Mouse (Mus musculus): ENCODE data around the gene Isyna1.

The Isyna1 gene

GRCm38 (mm10) chr8:70627041-70627440 lies 32.9 kb downstream of the Isyna1 start:
- no peak for DNase-seq (ENCODE audit: low spot score)

DNA sequence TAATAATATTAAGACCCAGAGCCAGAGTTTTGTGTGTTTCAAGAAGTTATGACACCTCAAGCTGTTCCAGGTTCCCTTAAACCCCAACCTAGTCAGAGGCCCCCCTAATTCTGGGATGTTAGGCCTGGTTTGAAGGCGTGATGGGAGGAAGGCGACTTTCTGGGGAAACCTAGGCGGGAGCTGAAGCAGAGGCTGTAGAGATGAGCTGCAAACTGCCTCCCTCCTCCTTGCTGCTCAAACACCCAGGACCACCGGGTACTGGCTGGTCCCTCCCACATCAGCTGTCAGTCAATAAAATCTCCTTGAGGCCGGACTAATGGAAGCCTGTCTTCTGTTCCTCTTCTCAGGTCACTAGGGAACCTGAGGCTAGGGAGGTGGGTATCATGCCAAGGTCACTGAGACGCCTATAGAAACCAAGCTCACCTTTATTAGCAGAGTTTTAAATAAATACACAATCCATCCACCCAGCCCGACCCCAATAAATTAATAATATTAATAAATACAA lies 34.9 kb downstream of the Isyna1 start:
- DNase-seq (ENCODE audit: low spot score) = no peak

GRCm38 (mm10) chr8:70629574-70630531 lies 35.7 kb downstream of the Isyna1 start:
- DNase-seq (ENCODE audit: low spot score) = peak; percentile 93

- DNase-seq (ENCODE audit: low spot score) = no peak
Measured at GRCm38 (mm10) chr8:70630532-70631381, 36.6 kb downstream of the Isyna1 start.

DNA sequence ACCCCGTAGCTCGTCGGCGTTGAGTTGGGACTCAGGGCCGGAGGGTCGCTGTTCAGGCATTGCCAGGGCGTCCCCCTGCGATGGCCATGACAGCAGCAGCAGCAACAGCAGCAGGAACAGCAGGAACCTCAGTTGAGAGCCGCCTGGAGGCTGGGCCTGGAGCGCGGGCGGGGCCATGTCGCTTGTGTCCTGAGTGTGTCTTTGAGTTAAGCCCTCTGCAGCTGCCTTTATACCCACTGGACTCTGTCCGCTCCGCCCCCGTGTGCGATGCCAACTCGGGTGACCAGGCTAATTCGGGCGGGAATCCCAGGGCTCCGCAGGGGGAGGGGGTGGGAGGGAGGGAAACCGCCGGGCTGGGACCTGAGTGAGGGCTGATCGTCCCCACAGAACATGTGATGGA lies 37.3 kb downstream of the Isyna1 start:
- no peak for DNase-seq (ENCODE audit: low spot score)

GRCm38 (mm10) chr8:70632346-70632892 lies 38.2 kb downstream of the Isyna1 start, which contains the start of gene Gdf15:
Gene Gdf15 (minus strand): TSS chr8:70632456.
- DNase-seq (ENCODE audit: low spot score) = no peak

DNA sequence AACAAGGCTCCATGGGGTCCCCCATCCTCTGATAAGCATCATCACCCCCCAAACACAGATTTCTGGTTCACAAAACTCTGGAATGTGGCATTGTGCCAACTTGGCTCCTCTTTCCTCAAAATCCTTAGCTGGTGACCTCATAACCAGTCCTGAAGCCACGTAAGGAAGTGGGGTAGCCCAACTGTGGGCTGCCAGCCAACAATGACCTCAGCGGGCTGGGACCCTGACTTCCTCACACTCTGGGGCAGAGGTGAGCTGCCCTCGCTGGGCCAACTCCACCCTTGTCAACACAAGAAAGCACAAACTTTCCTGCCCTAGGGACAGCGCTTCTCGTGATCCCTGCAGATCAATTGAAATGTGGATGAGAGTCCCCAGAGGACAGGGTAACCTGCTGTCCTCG lies 39.9 kb downstream of the Isyna1 start:
- no peak for DNase-seq (ENCODE audit: low spot score)

- DNase-seq (ENCODE audit: low spot score) = no peak
Measured at GRCm38 (mm10) chr8:70635527-70635926, 41.4 kb downstream of the Isyna1 start.

DNA sequence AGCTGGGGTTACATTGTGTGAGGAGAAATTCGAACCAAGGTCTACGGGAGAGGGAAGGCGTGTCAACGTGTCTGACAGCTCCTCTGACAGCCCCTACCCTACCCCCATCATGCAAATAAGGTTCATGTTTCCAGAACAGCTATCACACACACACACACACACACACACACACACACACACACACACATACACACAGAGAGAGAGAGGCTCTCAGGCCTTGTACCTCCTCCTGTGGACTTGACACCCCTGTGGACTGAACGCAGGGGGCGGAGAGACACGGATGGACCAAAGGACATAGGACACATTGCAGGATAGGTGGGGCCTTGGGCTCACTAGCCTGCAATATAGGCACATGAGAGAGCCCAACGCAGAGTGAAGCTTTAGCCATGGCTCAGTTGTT lies 42.7 kb downstream of the Isyna1 start:
- no peak for DNase-seq (ENCODE audit: low spot score)

DNA sequence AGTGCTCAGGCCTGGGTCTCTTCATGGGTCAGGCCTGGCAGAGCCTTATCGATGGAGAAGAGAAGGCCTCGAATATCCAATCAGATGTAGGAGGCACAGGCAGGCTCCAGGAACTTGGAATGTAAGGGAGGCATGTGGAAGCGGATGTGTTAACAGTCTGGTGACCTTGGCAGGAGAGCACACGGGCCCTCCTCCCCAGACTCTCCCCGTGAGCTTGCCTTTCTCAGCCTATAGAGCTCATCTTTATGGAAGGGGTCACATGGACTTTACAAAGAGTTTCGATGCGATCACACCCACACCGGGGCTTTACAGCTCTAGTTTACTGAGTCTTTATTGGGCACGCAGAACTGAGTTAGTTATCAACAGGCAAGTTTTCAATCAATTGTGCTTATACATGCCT lies 44.6 kb downstream of the Isyna1 start:
- DNase-seq (ENCODE audit: low spot score) = no peak

- no peak for DNase-seq (ENCODE audit: low spot score)
Measured at GRCm38 (mm10) chr8:70643019-70643418, 48.8 kb downstream of the Isyna1 start.

DNA sequence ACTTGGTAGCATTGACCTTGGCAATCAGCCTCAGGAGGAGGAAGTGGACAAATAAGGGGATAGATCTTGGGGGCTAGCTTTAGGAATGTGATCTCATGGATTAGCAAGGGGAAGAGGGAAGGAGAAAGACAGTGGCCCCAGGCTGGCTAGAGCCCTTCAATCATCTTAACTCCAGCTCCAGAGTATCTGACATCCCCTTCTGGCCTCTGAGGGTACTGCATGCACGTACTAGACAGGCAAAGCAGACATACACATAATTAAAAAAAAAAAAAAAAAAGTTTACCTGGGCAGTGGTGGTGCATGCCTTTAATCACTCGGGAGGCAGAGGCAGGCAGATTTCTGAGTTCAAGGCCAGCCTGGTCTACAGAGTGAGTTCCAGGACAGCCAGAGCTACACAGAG lies 49.9 kb downstream of the Isyna1 start:
- DNase-seq (ENCODE audit: low spot score) = peak; percentile 28

DNA sequence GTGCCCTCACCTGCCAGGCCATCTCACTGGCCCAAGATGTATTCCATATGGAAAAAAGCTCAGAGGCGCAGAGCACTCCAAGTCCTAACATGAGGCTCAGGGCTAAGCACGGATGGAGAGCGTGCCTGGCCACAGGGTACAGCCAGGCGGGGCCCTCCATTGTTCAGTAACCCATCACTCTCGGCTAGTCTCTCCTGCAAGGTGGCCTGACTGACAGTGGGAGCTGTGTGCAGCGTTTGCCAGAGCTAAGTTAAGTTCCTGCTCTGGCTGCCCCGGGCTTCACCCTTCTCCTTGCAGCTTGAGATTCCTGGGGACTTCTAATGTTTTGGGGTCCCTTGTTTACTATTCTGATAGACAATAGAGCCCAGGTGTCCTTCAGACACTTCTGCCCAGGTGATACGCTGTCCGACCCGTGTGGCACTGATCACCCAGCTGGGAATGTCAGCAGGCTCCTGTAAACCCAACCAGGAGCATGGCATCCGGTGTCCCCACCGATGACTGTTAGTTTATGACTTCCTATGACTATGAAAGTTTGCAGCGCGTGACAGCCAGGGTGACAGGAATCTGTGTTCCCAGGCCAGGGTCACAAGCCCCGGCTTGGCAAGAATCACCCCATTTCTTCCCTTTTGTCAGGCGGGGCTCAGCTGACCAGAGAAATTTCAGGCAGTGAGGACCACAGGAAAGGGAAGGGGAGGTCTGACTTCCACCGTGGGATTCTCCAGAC lies 51.5 kb downstream of the Isyna1 start:
- no peak for DNase-seq (ENCODE audit: low spot score)

- no peak for DNase-seq (ENCODE audit: low spot score)
Measured at GRCm38 (mm10) chr8:70646369-70646768, 52.2 kb downstream of the Isyna1 start.

GRCm38 (mm10) chr8:70646775-70647174 lies 52.6 kb downstream of the Isyna1 start:
- no peak for DNase-seq (ENCODE audit: low spot score)
